Mouse (Mus musculus) G1E (cell line): ENCODE results near the gene Nr1d2.

ENCODE experiments used
- CTCF ChIP-seq: IDR thresholded peaks from 2 replicates; pipeline ENCODE4 v1.5.1; 2012; ENCODE audit warnings: low read depth, low read length, inconsistent platforms, mixed read lengths
- GATA1 ChIP-seq: IDR thresholded peaks from 2 replicates; pipeline ENCODE4 v1.6.1; 2012; ENCODE audit warnings: borderline replicate concordance, low read length, inconsistent platforms, mixed read lengths
- GATA2 ChIP-seq: IDR thresholded peaks from 2 replicates; pipeline ENCODE4 v1.6.1; 2012; ENCODE audit warnings: low read depth, low read length, inconsistent platforms, borderline replicate concordance
- POLR2AphosphoS5 ChIP-seq: IDR thresholded peaks from 2 replicates; pipeline ENCODE4 v1.6.1; 2012; ENCODE audit warnings: low read depth, low read length, inconsistent platforms; ENCODE audit not compliant: insufficient replicate concordance
- TAL1 ChIP-seq: conservative IDR thresholded peaks from 2 replicates; pipeline ENCODE4 v1.6.1; 2012; ENCODE audit warnings: low read depth, low read length, inconsistent platforms, mixed read lengths

DNA sequence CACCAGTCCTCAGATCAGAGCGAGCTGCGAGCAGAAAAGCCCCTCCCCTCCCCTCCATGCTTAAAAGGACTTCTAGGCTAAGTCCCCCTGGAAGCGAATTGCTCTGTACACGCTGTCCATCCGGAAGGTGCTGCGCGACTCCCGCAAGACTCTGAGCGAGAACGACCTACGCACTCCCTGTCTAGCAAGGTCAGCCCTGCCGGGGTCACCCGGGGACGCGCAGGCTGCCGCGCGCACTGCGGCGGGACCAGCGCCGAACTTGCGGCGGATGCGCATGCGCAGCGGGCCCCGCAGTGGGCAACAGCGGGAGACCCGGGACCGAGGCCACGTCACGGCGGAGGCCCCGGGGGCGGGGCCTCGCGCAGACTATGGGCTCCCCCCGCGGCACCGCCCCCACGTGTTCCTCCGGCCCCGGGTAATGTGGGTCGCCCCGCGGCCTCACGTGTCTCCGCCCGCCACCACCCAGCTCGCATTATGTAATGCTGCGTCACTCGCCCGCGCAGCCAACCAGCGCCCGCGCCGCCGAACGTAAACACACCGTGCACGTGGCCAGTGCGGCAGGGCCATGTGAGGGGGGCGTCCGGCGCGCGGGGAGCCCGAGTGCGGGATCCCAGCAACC lies 687 bp downstream of the Nr1d2 start:
- TF ChIP-seq CTCF, result no peak
- TF ChIP-seq TAL1, result no peak
- no peak for TF ChIP-seq POLR2AphosphoS5
- no peak for TF ChIP-seq GATA1
- no peak for TF ChIP-seq GATA2
